Comparison of ENCODE assay signal across 17 mouse cellular contexts in the genomic region with DNA sequence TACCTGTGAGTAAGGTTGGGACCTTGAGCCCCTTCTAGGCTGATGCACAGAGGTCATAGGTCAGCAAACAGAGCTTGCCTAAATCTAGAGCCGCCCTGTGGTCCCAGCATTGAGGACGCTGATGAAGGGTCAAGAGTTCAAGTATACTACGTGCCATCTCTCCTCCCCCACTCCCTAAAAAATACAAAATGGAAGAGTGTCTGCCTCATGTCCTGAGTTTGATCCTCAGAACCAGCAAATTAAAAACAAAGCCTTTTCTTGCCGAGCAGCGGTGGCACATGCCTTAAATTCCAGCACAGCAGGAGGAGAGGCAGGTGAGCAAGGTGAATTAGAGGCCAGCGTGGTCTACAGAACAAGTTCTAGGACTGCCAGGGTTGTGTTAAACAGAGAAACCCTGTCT. TPM values are rescaled to one million over a fixed set of nuclear protein-coding genes. Genes with fewer than 3 reads are reported as not detected.
DNase-seq lines count a peak whose midpoint lies in the region; ATAC-seq and TF ChIP-seq lines count a peak whose summit lies in the region.
"Had no signal": no experiment of that assay in that cellular context is flagged by ENCODE, and none has a peak within 500 bp of the region (broad histone marks: within the 10 kb centered on the region; RNA-seq: fewer than 3 reads in every experiment).

No protein-coding gene starts in this region.

- dilution Hi-C loops in CH12.LX (cut with MboI; ENCODE audit: extremely low pct_ligation_motif_present, extremely low pct_unique_long_range_greater_than_20kb, low sequenced_read_pairs): no loop called here

- TF ChIP-seq CTCF in CH12.LX (conservative IDR thresholded peaks at IDR 0.05 in 1 of 2, IDR thresholded peaks at IDR 0.05 in 1 of 2; ENCODE audit: low read depth in 2 of 2, low read length in 2 of 2): no peak
- no peak for TF ChIP-seq CTCF in stomach, postnatal 0 days (IDR thresholded peaks at IDR 0.05; ENCODE audit: low read depth)

- in situ Hi-C loops in CH12.LX (cut with MboI; ENCODE audit: low pct_ligation_motif_present, low pct_unique_long_range_greater_than_20kb, low sequenced_read_pairs): loop anchor here (10.0 kb wide), 1 partner anchor 572 kb away; a partner anchor contains a TSS

- TF ChIP-seq POLR2A in CH12.LX (IDR thresholded peaks at IDR 0.05; ENCODE audit: low read depth, low read length): no peak

- no peaks in the 10 kb centered on the region for H3K9me3 ChIP-seq in kidney, embryonic 15.5 days (replicated peaks)
- no peaks in the 10 kb centered on the region for H3K9me3 ChIP-seq in CH12.LX (replicated peaks; ENCODE audit: low read length)
- no peaks in the 10 kb centered on the region for H3K9me3 ChIP-seq in liver, embryonic 15.5 days (replicated peaks)
- H3K9me3 ChIP-seq in stomach, postnatal 0 days (ENCODE audit: control insufficient read depth, low read length): no peaks in the 10 kb centered on the region
- H3K9me3 ChIP-seq: embryonic facial prominence, embryonic 13.5 days; midbrain, embryonic 10.5 days; neural tube, embryonic 15.5 days had no signal

- no peak overlapping the region for H3K4me3 ChIP-seq in kidney, embryonic 15.5 days (replicated peaks)
- no peak overlapping the region for H3K4me3 ChIP-seq in CH12.LX (replicated peaks in 1 of 3; ENCODE audit: low read depth in 2 of 3, low read length in 2 of 3, poor library complexity in 1 of 3)
- H3K4me3 ChIP-seq in liver, embryonic 15.5 days (replicated peaks): no peak overlapping the region
- no peak overlapping the region for H3K4me3 ChIP-seq in stomach, postnatal 0 days (ENCODE audit: low read depth, low read length)
- H3K4me3 ChIP-seq: embryonic facial prominence, embryonic 13.5 days; midbrain, embryonic 10.5 days; neural tube, embryonic 15.5 days had no signal

- H3K36me3 ChIP-seq in kidney, embryonic 15.5 days: no peaks in the 10 kb centered on the region
- no peaks in the 10 kb centered on the region for H3K36me3 ChIP-seq in CH12.LX (replicated peaks in 1 of 2; ENCODE audit: control insufficient read depth in 1 of 2, insufficient read depth in 1 of 2, low read length in 1 of 2)
- H3K36me3 ChIP-seq in liver, embryonic 15.5 days (replicated peaks): no peaks in the 10 kb centered on the region
- no peaks in the 10 kb centered on the region for H3K36me3 ChIP-seq in stomach, postnatal 0 days (ENCODE audit: control insufficient read depth, insufficient read depth, low read length)
- H3K36me3 ChIP-seq: embryonic facial prominence, embryonic 13.5 days; midbrain, embryonic 10.5 days; neural tube, embryonic 15.5 days had no signal

- H3K4me2 ChIP-seq in kidney, embryonic 15.5 days: no peak overlapping the region
- peak overlapping the region; percentile 8 for H3K4me2 ChIP-seq in CH12.LX (ENCODE audit: insufficient read depth, low read depth, poor library complexity, severe bottlenecking)
- no peak overlapping the region for H3K4me2 ChIP-seq in liver, embryonic 15.5 days
- no peak overlapping the region for H3K4me2 ChIP-seq in stomach, postnatal 0 days (replicated peaks; ENCODE audit: low read depth)
- H3K4me2 ChIP-seq: embryonic facial prominence, embryonic 13.5 days; neural tube, embryonic 15.5 days had no signal

- TF ChIP-seq EP300 in CH12.LX (IDR thresholded peaks at IDR 0.05; ENCODE audit: low read length): no peak
- no peak for TF ChIP-seq EP300 in stomach, postnatal 0 days (optimal IDR thresholded peaks at IDR 0.05)

- H3K27me3 ChIP-seq in kidney, embryonic 15.5 days: no peaks in the 10 kb centered on the region
- H3K27me3 ChIP-seq in CH12.LX (replicated peaks): no peaks in the 10 kb centered on the region
- H3K27me3 ChIP-seq in liver, embryonic 15.5 days: no peaks in the 10 kb centered on the region
- no peaks in the 10 kb centered on the region for H3K27me3 ChIP-seq in stomach, postnatal 0 days (ENCODE audit: control insufficient read depth, insufficient read depth, low read length)
- H3K27me3 ChIP-seq: embryonic facial prominence, embryonic 13.5 days; neural tube, embryonic 15.5 days had no signal

- no peak overlapping the region for H3K9ac ChIP-seq in kidney, embryonic 15.5 days
- H3K9ac ChIP-seq in CH12.LX (ENCODE audit: insufficient read depth, low read depth): peak overlapping the region; percentile 47; the same call in 1 of the 2 replicates
- H3K9ac ChIP-seq in liver, embryonic 15.5 days: no peak overlapping the region
- H3K9ac ChIP-seq in stomach, postnatal 0 days (ENCODE audit: low read length): no peak overlapping the region
- H3K9ac ChIP-seq: embryonic facial prominence, embryonic 13.5 days; neural tube, embryonic 15.5 days had no signal

- H3K27ac ChIP-seq in kidney, embryonic 15.5 days: 0 out of 2 replicates have a peak overlapping the region, but pooled peaks have one; percentile 9
- H3K27ac ChIP-seq in CH12.LX (ENCODE audit: insufficient read depth, low read depth): peak overlapping the region; percentile 92
- H3K27ac ChIP-seq in liver, embryonic 15.5 days (replicated peaks): peak overlapping the region; percentile 75
- no peak overlapping the region for H3K27ac ChIP-seq in stomach, postnatal 0 days (replicated peaks)
- H3K27ac ChIP-seq: neural tube, embryonic 15.5 days had no signal

- ATAC-seq in kidney, embryonic 15.5 days (replicated peaks; ENCODE audit: low FRiP score): no peak
- no peak for ATAC-seq in liver, embryonic 15.5 days (ENCODE audit: insufficient read depth)
- no peak for ATAC-seq in stomach, postnatal 0 days (ENCODE audit: low FRiP score, low TSS enrichment)

- no peaks in the 10 kb centered on the region for H3K79me2 ChIP-seq in CH12.LX (replicated peaks; ENCODE audit: control insufficient read depth, extremely low read depth, insufficient read depth, poor library complexity, severe bottlenecking)

- DNase-seq in kidney, adult 11 months: no peak
- DNase-seq in CH12.LX (ENCODE audit: extremely low read depth): no peak
- DNase-seq in ES-CJ7 (ENCODE audit: low read depth, low spot score): peak; percentile 98
- DNase-seq in embryo, embryonic 10.5 days (ENCODE audit: low spot score): no peak
- DNase-seq in stomach, postnatal 0 days (ENCODE audit: low spot score): no peak
- DNase-seq: adrenal gland, postnatal 36 days; cerebellum, adult 11 months; cerebellum, postnatal 36 days; gastrocnemius, postnatal 36 days; kidney, postnatal 14 days; left cerebral cortex, postnatal 4 days; lung, postnatal 14 days had no signal

- peaks cover 13% of the 10 kb centered on the region for H3K4me1 ChIP-seq in kidney, embryonic 15.5 days
- H3K4me1 ChIP-seq in CH12.LX (ENCODE audit: control insufficient read depth in 1 of 2, insufficient read depth in 2 of 2): peaks cover 29 to 92% of the 10 kb centered on the region in 2 experiments
- H3K4me1 ChIP-seq in liver, embryonic 15.5 days (replicated peaks): peaks cover 54% of the 10 kb centered on the region
- H3K4me1 ChIP-seq in stomach, postnatal 0 days (replicated peaks; ENCODE audit: control insufficient read depth, insufficient read depth): peaks cover 6% of the 10 kb centered on the region; the same call in 1 of the 2 replicates

- no peak for TF ChIP-seq RAD21 in CH12.LX (IDR thresholded peaks at IDR 0.05; ENCODE audit: low read depth, low read length)

- 44% methylated on average over 6 of the region's 6 CpGs for WGBS in kidney, embryonic 15.5 days
- WGBS in liver, embryonic 15.5 days (ENCODE audit: insufficient replicate concordance): 59% methylated on average over 6 of the region's 6 CpGs
- WGBS in stomach, postnatal 0 days: 32% methylated on average over 6 of the region's 6 CpGs

TF ChIP-seq in CH12.LX, 34 proteins besides CTCF, POLR2A, EP300 and RAD21:
- TF ChIP-seq CHD2 (IDR thresholded peaks at IDR 0.05; ENCODE audit: low read length) (peak; percentile 83), E2F4 (IDR thresholded peaks at IDR 0.05; ENCODE audit: insufficient replicate concordance, low read depth, low read length) (no peak), MAZ (IDR thresholded peaks at IDR 0.05; ENCODE audit: low read depth, low read length) (0 out of 2 replicates have a peak, but pooled peaks have one; percentile 3), ETS1 (conservative IDR thresholded peaks at IDR 0.05; ENCODE audit: low read depth, low read length) (no peak)
TF ChIP-seq in CH12.LX: peak in this region for 2.

RNA-seq across cellular contexts. Expression of a gene that starts 5.7 kb away (rescaled TPM):
- polyA plus RNA-seq in kidney, embryonic 15.5 days (2015; fragmentation: Nextera tagmentation; extraction: Ambion mirVana): 51.2 and 54.4 TPM in 2 replicates
- total RNA-seq in CH12.LX (2012; rRNA removed): 95.9 and 114 TPM in 2 replicates
- total RNA-seq in CH12.LX (2014; rRNA removed): 223 and 225 TPM in 2 replicates
- 188 and 197 TPM in 2 replicates for polyA plus RNA-seq in CH12.LX (2012; ENCODE audit: insufficient read length, low read depth)
- 34.8 and 39.0 TPM in 2 replicates for polyA plus RNA-seq in liver, embryonic 15.5 days (2015; fragmentation: Nextera tagmentation; extraction: Ambion mirVana)
- polyA plus RNA-seq in stomach, postnatal 0 days (2015; fragmentation: Nextera tagmentation; extraction: Ambion mirVana): 57.9 and 59.2 TPM in 2 replicates

RNA-seq across cellular contexts. Expression of a gene that starts 28.1 kb away (rescaled TPM):
- polyA plus RNA-seq in kidney, embryonic 15.5 days (2015; fragmentation: Nextera tagmentation; extraction: Ambion mirVana): 71.1 and 73.2 TPM in 2 replicates
- total RNA-seq in CH12.LX (2012; rRNA removed) (51.5 and 53.9 TPM in 2 replicates), CH12.LX (2014; rRNA removed) (57.8 and 60.8 TPM in 2 replicates)
- polyA plus RNA-seq in CH12.LX (2012; ENCODE audit: insufficient read length, low read depth): 58.4 and 62.6 TPM in 2 replicates
- 32.7 and 35.9 TPM in 2 replicates for polyA plus RNA-seq in liver, embryonic 15.5 days (2015; fragmentation: Nextera tagmentation; extraction: Ambion mirVana)
- 42.3 and 44.2 TPM in 2 replicates for polyA plus RNA-seq in stomach, postnatal 0 days (2015; fragmentation: Nextera tagmentation; extraction: Ambion mirVana)

RNA-seq across cellular contexts. Expression of a gene that starts 34.8 kb away (rescaled TPM):
- polyA plus RNA-seq in kidney, embryonic 15.5 days (2015; fragmentation: Nextera tagmentation; extraction: Ambion mirVana): 4.0 and 6.3 TPM in 2 replicates
- total RNA-seq in CH12.LX (2012; rRNA removed) (0.85 and 1.1 TPM in 2 replicates), CH12.LX (2014; rRNA removed) (not detected in 2 replicates)
- polyA plus RNA-seq in CH12.LX (2012; ENCODE audit: insufficient read length, low read depth): 0.10 TPM in 1 of 2 replicates, not detected in the other
- polyA plus RNA-seq in liver, embryonic 15.5 days (2015; fragmentation: Nextera tagmentation; extraction: Ambion mirVana): 0.79 and 1.0 TPM in 2 replicates
- polyA plus RNA-seq in stomach, postnatal 0 days (2015; fragmentation: Nextera tagmentation; extraction: Ambion mirVana): 9.4 and 10.4 TPM in 2 replicates
